Comparison of ENCODE assay signal across 8 mouse cellular contexts in genomic region chr10:24886008-24886407, GRCm38 (mm10). TPM values are rescaled to one million over a fixed set of nuclear protein-coding genes. Genes with fewer than 3 reads are reported as not detected.
DNase-seq lines count a peak whose midpoint lies in the region; ATAC-seq lines count a peak whose summit lies in the region.

No protein-coding gene starts in this region.

- no peak overlapping the region for H3K4me2 ChIP-seq in heart, embryonic 11.5 days
- H3K4me2 ChIP-seq in embryonic facial prominence, embryonic 14.5 days (ENCODE audit: low read depth, low read length) = no peak overlapping the region

- intact Hi-C loops in heart, postnatal 10 days (cut with DNase I) = no loop called here

- H3K4me1 ChIP-seq in heart, embryonic 11.5 days (ENCODE audit: control insufficient read depth, insufficient read depth, low read length) = no peaks in the 10 kb centered on the region
- no peaks in the 10 kb centered on the region for H3K4me1 ChIP-seq in embryonic facial prominence, embryonic 14.5 days (ENCODE audit: control insufficient read depth, insufficient read depth, low read length)

- 84% methylated on average over 9 of the region's 9 CpGs for WGBS in heart, embryonic 11.5 days (ENCODE audit: insufficient replicate concordance)
- WGBS in embryonic facial prominence, embryonic 14.5 days = 81% methylated on average over 9 of the region's 9 CpGs

- no peak for ATAC-seq in heart, embryonic 11.5 days (replicated peaks; ENCODE audit: insufficient number of reproducible peaks, low FRiP score, low TSS enrichment)
- ATAC-seq in embryonic facial prominence, embryonic 14.5 days (ENCODE audit: low read depth) = no peak

- H3K9me3 ChIP-seq in heart, embryonic 11.5 days (replicated peaks; ENCODE audit: control insufficient read depth, low read length) = no peaks in the 10 kb centered on the region
- H3K9me3 ChIP-seq in embryonic facial prominence, embryonic 14.5 days (ENCODE audit: control insufficient read depth, low read length) = no peaks in the 10 kb centered on the region

- H3K9ac ChIP-seq in heart, embryonic 11.5 days (ENCODE audit: low read depth, low read length) = no peak overlapping the region
- no peak overlapping the region for H3K9ac ChIP-seq in embryonic facial prominence, embryonic 14.5 days (ENCODE audit: low read depth, low read length)

- peaks cover 27% of the 10 kb centered on the region for H3K36me3 ChIP-seq in heart, embryonic 11.5 days (ENCODE audit: control insufficient read depth, insufficient read depth, low read length)
- peaks cover 90% of the 10 kb centered on the region for H3K36me3 ChIP-seq in embryonic facial prominence, embryonic 14.5 days (ENCODE audit: control insufficient read depth, insufficient read depth, low read length)

- H3K27me3 ChIP-seq in heart, embryonic 11.5 days (ENCODE audit: control insufficient read depth, insufficient read depth, low read length) = no peaks in the 10 kb centered on the region
- no peaks in the 10 kb centered on the region for H3K27me3 ChIP-seq in embryonic facial prominence, embryonic 14.5 days (replicated peaks; ENCODE audit: control insufficient read depth, insufficient read depth, low read length)

- H3K27ac ChIP-seq in heart, embryonic 11.5 days (ENCODE audit: low read depth, low read length) = no peak overlapping the region
- H3K27ac ChIP-seq in embryonic facial prominence, embryonic 14.5 days (replicated peaks; ENCODE audit: low read depth, low read length) = no peak overlapping the region

- no peak overlapping the region for H3K4me3 ChIP-seq in heart, embryonic 11.5 days (ENCODE audit: low read depth, low read length)
- H3K4me3 ChIP-seq in embryonic facial prominence, embryonic 14.5 days (ENCODE audit: low read depth, low read length) = no peak overlapping the region

- DNase-seq in heart, postnatal 10 days = peak; percentile 5 to 17
- peak; percentile 25 for DNase-seq in right cerebral cortex, postnatal 14 days
- no peak for DNase-seq in right cerebral cortex, postnatal 25 days
- DNase-seq in embryonic facial prominence, embryonic 14.5 days (ENCODE audit: low spot score) = peak; percentile 38
- peak; percentile 23 for DNase-seq in retina, postnatal 1 day
- DNase-seq in cerebellum, adult 11 months = no peak
- DNase-seq in spleen, postnatal 36 days (ENCODE audit: low spot score in 2 of 2) = no peak

RNA-seq across cellular contexts. Expression of gene Med23, which starts 16.2 kb away (rescaled TPM):
- 10 to 100 TPM; 18.7 to 19.9 TPM for total RNA-seq in heart, postnatal 10 days (2021)
- polyA plus RNA-seq in heart, embryonic 11.5 days (2014; fragmentation: Nextera tagmentation; extraction: Ambion mirVana) = 17.7 and 18.4 TPM in 2 replicates
- 17.7 and 24.3 TPM in 2 replicates for polyA plus RNA-seq in embryonic facial prominence, embryonic 14.5 days (2014; fragmentation: Nextera tagmentation; extraction: Ambion mirVana)

RNA-seq across cellular contexts. Expression of gene Arg1, which starts 41.3 kb away (rescaled TPM):
- not detected for total RNA-seq in heart, postnatal 10 days (2021)
- polyA plus RNA-seq in heart, embryonic 11.5 days (2014; fragmentation: Nextera tagmentation; extraction: Ambion mirVana) = 1.1 TPM in 2 replicates
- polyA plus RNA-seq in embryonic facial prominence, embryonic 14.5 days (2014; fragmentation: Nextera tagmentation; extraction: Ambion mirVana) = 5.1 and 5.3 TPM in 2 replicates

RNA-seq across cellular contexts. Expression of gene Enpp3, which starts 43.4 kb away (rescaled TPM):
- 1 to 10 TPM; 7.6 to 8.3 TPM for total RNA-seq in heart, postnatal 10 days (2021)
- 2.0 and 2.1 TPM in 2 replicates for polyA plus RNA-seq in heart, embryonic 11.5 days (2014; fragmentation: Nextera tagmentation; extraction: Ambion mirVana)
- polyA plus RNA-seq in embryonic facial prominence, embryonic 14.5 days (2014; fragmentation: Nextera tagmentation; extraction: Ambion mirVana) = 7.2 and 7.7 TPM in 2 replicates

Comparison
In these comparisons a context has a peak if more than half of its experiments do, and no peak if none do; other contexts are left out.
1. DNase-seq: peak in heart, postnatal 10 days (2 of 2), right cerebral cortex, postnatal 14 days (single experiment), embryonic facial prominence, embryonic 14.5 days (single experiment) and retina, postnatal 1 day (single experiment); none in right cerebral cortex, postnatal 25 days (single experiment), cerebellum, adult 11 months (single experiment) and spleen, postnatal 36 days (0 of 2).